Mouse (Mus musculus) left cerebral cortex, adult 11 months (tissue): ENCODE measurements around the gene Asb10.
A peak's percentile ranks its signal among the peaks of the same experiment; 100 is the strongest.

Source experiments
- DNase-seq: peaks from one replicate; pipeline ENCODE4 v3.0.0; 2022; ENCODE audit warnings: low spot score

Asb10 gene

DNA sequence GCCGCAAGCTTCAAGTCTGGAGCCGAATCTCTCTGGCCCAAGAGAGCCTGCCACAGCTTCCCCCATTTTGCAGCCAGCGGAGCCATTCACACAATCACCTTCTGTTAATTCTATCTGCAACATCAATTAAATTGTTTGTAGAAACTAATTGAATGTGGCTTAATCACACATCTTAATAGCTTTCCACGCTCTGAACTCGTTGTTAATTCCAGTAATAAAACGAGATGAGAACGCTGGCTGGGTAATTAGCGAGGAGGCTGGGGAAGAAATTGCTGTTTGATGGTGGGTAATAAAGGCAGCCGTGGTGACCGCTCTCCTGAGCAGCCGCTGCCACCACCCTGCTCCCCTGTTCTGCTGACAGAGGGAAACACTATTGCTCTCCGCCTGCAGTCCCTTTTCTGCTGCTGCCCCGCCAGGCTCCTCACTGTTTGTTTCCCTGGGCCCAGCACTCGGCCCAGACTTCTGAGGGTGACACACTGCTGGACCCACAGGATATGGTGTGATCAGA is 50.3 kb downstream of the Asb10 start:
- DNase-seq = no peak

DNA sequence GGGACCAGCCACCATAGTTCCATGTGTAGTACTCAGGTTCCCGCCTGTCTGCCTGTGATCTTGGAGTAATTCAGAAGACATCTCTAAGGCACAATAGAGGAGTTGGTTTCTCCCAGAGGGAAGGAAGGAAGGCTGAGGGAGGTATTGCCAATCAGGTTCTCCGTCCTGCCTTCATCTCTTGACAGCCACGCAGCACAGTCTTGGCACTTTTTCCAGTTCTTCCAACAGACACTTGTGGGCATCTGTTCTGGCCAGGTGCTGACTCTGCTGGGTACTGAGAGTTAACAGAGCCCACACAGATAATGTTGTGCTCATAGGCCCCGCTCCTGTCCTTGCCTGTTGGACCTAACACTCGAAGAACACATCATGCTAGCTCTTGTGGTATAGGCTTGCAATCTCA is 54.0 kb downstream of the Asb10 start:
- DNase-seq = no peak

GRCm38 (mm10) chr5:24486097-24486496 is 54.7 kb downstream of the Asb10 start:
- peak; percentile 80 for DNase-seq

- no peak for DNase-seq
These were observed 55.8 kb downstream of the Asb10 start for GRCm38 (mm10) chr5:24484963-24485362.

DNA sequence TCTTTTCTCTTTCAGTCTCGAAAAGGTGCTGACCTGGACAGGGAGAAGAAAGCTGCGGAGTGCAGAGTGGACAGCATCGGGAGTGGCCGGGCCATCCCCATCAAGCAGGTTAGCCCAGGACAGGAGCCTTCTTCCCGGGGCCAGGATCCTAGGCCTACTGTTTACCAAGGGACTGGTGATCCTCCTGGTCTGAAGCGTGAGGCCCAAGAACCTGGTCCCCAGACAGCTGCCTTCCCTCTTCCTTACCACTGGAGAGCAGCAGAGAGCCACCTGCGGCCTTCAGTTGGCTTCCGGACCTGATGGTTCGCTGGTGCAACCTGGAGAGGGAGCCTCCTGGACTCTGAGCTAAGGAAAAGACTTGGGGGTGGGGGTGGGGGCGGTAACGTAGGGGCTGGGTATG is 57.5 kb downstream of the Asb10 start:
- no peak for DNase-seq
